Mouse (Mus musculus) embryonic facial prominence, embryonic 11.5 days (tissue): ENCODE measurements around the gene Col5a1. TPM values are rescaled to one million over a fixed set of nuclear protein-coding genes. Genes with fewer than 3 reads are reported as not detected.
A peak's percentile ranks its signal among the peaks of the same experiment; 100 is the strongest.

Source experiments
- ATAC-seq: fragments of 200-750 bp; cut with Nextera tagmentation; replicated peaks from 2 replicates; pipeline ENCODE4 v1.8.0; 2017; ENCODE audit warnings: low read depth; ENCODE audit not compliant: insufficient number of reproducible peaks, low FRiP score, low TSS enrichment
- DNase-seq: peaks from one replicate; pipeline ENCODE4 v3.0.0-alpha.2; 2015; ENCODE audit warnings: low spot score
- H3K27ac ChIP-seq: fragments of 300-500 bp; sonication (generic); replicated peaks from 2 replicates; pipeline ENCODE4 v1.5.1; 2014; ENCODE audit warnings: mild to moderate bottlenecking, low read depth, low read length, control low read depth
- H3K27me3 ChIP-seq: fragments of 300-500 bp; sonication (generic); 2 replicates; pipeline ENCODE4 v1.6.1; 2014; ENCODE audit warnings: mild to moderate bottlenecking, low read length, moderate library complexity, mixed read lengths; ENCODE audit not compliant: control insufficient read depth, insufficient read depth
- H3K36me3 ChIP-seq: fragments of 300-500 bp; sonication (generic); replicated peaks from 2 replicates; pipeline ENCODE4 v1.6.1; 2014; ENCODE audit warnings: low read depth, mild to moderate bottlenecking, low read length, moderate library complexity, mixed read lengths; ENCODE audit not compliant: control insufficient read depth, insufficient read depth
- H3K4me1 ChIP-seq: fragments of 300-500 bp; sonication (generic); 2 replicates; pipeline ENCODE4 v1.6.1; 2014; ENCODE audit warnings: low read length, mixed read lengths; ENCODE audit not compliant: control insufficient read depth, insufficient read depth
- H3K4me2 ChIP-seq: fragments of 300-500 bp; sonication (generic); 2 replicates; pipeline ENCODE4 v1.6.1; 2014; ENCODE audit warnings: low read depth, mild to moderate bottlenecking, control low read depth, low read length, moderate library complexity
- H3K4me3 ChIP-seq: fragments of 300-500 bp; sonication (generic); 2 replicates; pipeline ENCODE4 v1.5.1; 2014; ENCODE audit warnings: low read depth, low read length, control low read depth
- H3K9ac ChIP-seq: fragments of 300-500 bp; sonication (generic); replicated peaks from 2 replicates; pipeline ENCODE4 v1.6.1; 2014; ENCODE audit warnings: mild to moderate bottlenecking, control low read depth, low read length
- H3K9me3 ChIP-seq: fragments of 300-500 bp; sonication (generic); replicated peaks from 2 replicates; pipeline ENCODE4 v1.6.1; 2016; ENCODE audit warnings: mild to moderate bottlenecking, low read length, inconsistent platforms, mixed read lengths; ENCODE audit not compliant: control insufficient read depth
- WGBS: fragments of 180-500 bp; shearing (Covaris S2); extraction: QIAGEN DNeasy Blood & Tissue Kit; methylation state at CpG from one replicate; pipeline ENCODE4 v1.1.7; 2014; 5-methylcytosine and 5-hydroxymethylcytosine counted together
- polyA plus RNA-seq: library from polyadenylated mRNA; unstranded; fragments of >200 nt; fragmentation: Nextera tagmentation; extraction: Ambion mirVana; gene quantifications from 2 replicates; pipeline ENCODE4 v1.2.1, GENCODE M21; 2014

Col5a1 gene
- polyA plus RNA-seq, 1 experiment from 2014 or later: 29.0 TPM

GRCm38 (mm10) chr2:27899894-27900293 is 13.7 kb downstream of the Col5a1 start:
- no peak overlapping the region for H3K4me3 ChIP-seq
- H3K27me3 ChIP-seq: no peaks in the 10 kb centered on the region
- H3K9me3 ChIP-seq: no peaks in the 10 kb centered on the region
- no peak overlapping the region for H3K9ac ChIP-seq
- H3K27ac ChIP-seq: no peak overlapping the region
- H3K4me1 ChIP-seq: no peaks in the 10 kb centered on the region; the same call in 1 of the 2 replicates
- H3K36me3 ChIP-seq: no peaks in the 10 kb centered on the region
- ATAC-seq (no peak), DNase-seq (peak; percentile 68)
- WGBS: 67% methylated on average over 3 of the region's 3 CpGs
- no peak overlapping the region for H3K4me2 ChIP-seq

DNA sequence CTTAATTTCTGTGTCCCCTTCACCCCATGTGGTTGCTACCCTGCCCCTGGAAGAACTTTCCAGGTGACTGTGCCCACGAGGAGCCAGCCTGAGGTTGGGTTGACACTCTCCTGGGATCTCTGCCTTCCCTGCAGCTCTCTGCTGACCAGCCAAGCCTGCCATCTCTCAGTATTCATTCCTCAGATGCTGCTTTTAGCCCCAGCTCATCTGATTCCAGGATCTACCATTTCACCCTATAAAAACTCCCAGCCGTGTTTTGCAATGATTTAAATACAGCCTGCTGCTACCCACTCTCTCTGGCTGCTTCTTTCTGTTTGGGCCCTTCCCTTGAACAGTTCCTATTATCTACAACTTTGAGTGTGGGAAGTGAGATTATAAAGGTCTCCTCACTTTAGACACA is 14.9 kb downstream of the Col5a1 start:
- no peak overlapping the region for H3K4me2 ChIP-seq
- DNase-seq (no peak), ATAC-seq (no peak)
- no peak overlapping the region for H3K9ac ChIP-seq
- WGBS: 70% methylated on average over 2 of the region's 2 CpGs
- no peak overlapping the region for H3K27ac ChIP-seq
- no peak overlapping the region for H3K4me3 ChIP-seq
- no peaks in the 10 kb centered on the region for H3K4me1 ChIP-seq
- H3K36me3 ChIP-seq: no peaks in the 10 kb centered on the region
- no peaks in the 10 kb centered on the region for H3K9me3 ChIP-seq
- H3K27me3 ChIP-seq: no peaks in the 10 kb centered on the region

- no peaks in the 10 kb centered on the region for H3K27me3 ChIP-seq
- DNase-seq (no peak), ATAC-seq (no peak)
- no peak overlapping the region for H3K4me2 ChIP-seq
- H3K27ac ChIP-seq: no peak overlapping the region
- no peaks in the 10 kb centered on the region for H3K4me1 ChIP-seq
- H3K9me3 ChIP-seq: no peaks in the 10 kb centered on the region
- H3K9ac ChIP-seq: no peak overlapping the region
- no peaks in the 10 kb centered on the region for H3K36me3 ChIP-seq
- H3K4me3 ChIP-seq: no peak overlapping the region
- WGBS: 81% methylated on average over 9 of the region's 9 CpGs
Observed at GRCm38 (mm10) chr2:27901525-27902245, 15.5 kb downstream of the Col5a1 start.

GRCm38 (mm10) chr2:27902318-27902717 is 16.1 kb downstream of the Col5a1 start:
- WGBS: 75% methylated on average over 3 of the region's 3 CpGs
- Histone ChIP-seq H3K9ac (no peak overlapping the region), H3K4me2 (no peak overlapping the region), H3K36me3 (no peaks in the 10 kb centered on the region), H3K4me1 (no peaks in the 10 kb centered on the region), H3K9me3 (no peaks in the 10 kb centered on the region), H3K4me3 (no peak overlapping the region), H3K27ac (no peak overlapping the region), H3K27me3 (no peaks in the 10 kb centered on the region)
- DNase-seq: no peak
- ATAC-seq: no peak

DNA sequence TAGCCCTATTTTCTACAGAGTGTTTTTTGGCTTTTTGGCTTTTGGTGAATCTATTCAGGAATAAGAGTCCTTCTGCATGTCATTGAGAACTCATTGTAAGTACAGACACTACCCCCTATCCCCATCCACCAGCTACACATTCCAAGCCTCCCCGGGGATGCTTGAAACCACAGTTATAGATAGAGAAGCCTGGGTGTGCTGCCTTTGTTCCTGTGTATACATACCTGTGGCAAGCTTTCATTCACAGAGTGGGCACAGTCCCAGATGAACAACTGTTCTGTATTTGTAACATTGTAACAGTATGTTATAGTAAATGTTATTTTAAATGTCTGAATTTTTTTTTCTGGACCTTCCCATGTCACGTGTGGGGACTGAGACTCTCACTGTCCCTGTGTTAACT is 19.2 kb downstream of the Col5a1 start:
- no peaks in the 10 kb centered on the region for H3K36me3 ChIP-seq
- H3K4me3 ChIP-seq: no peak overlapping the region
- no peak for ATAC-seq
- no peak overlapping the region for H3K9ac ChIP-seq
- no peaks in the 10 kb centered on the region for H3K4me1 ChIP-seq
- no peaks in the 10 kb centered on the region for H3K9me3 ChIP-seq
- 77% methylated on average over 2 of the region's 2 CpGs for WGBS
- DNase-seq: no peak
- no peak overlapping the region for H3K27ac ChIP-seq
- no peak overlapping the region for H3K4me2 ChIP-seq
- no peaks in the 10 kb centered on the region for H3K27me3 ChIP-seq

DNA sequence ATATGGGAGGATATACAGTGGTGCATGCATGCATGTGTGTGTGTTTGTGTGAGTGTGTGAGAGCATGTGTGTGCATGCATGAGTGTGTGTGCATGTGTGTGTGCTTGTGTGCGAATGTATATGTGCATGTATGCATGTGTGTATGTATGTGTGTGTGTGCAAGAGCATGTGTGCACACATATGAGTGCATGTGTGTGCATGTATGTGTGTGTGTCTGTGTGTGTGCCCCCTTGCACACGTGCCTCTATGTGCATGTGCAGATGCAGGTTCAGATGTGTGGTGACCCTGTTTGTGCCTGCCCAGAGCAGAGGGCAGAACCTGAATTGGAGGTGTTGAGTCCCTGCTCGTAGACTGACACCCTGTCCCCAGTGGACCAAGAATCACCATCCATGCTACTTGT is 24.3 kb downstream of the Col5a1 start:
- no peaks in the 10 kb centered on the region for H3K27me3 ChIP-seq
- DNase-seq: no peak
- H3K4me1 ChIP-seq: no peaks in the 10 kb centered on the region
- no peak for ATAC-seq
- no peaks in the 10 kb centered on the region for H3K9me3 ChIP-seq
- H3K36me3 ChIP-seq: no peaks in the 10 kb centered on the region
- H3K27ac ChIP-seq: no peak overlapping the region
- no peak overlapping the region for H3K4me3 ChIP-seq
- H3K9ac ChIP-seq: no peak overlapping the region
- WGBS: 81% methylated on average over 3 of the region's 3 CpGs
- H3K4me2 ChIP-seq: no peak overlapping the region

DNA sequence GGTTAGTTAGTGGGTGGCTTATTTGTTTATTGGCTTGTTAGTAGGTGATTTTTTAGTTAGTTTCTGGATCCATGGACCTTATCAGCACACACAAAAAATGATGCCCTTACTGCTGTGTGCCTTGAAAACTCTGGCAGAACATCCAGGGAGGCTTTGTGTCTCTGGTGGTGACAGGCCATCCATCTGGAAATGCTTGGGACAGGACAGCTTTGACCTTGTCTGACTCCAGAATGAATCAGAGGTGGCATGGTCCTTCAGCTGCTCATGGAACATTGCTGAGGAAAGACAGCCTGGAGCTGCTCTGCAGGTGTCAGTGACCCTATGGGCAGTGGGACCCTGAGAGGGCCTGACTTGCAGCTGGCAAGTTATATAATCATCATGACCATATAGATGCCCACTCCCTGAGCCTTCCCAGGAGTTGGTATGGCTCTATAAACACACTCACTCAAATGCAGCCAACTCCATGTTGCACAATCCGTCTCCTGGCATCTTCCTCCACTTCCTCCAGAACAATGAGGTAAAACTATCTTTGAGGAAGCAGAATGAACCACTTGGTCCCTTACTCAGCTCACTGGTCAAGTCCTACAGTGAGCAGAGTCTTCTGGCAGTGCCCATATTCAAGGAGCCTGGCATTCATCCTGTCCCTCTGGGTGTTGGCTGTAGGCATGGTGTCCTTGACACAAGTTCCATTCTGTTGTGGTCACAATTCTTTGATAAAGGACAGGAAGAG is 26.5 kb downstream of the Col5a1 start:
- H3K36me3 ChIP-seq: no peaks in the 10 kb centered on the region
- no peak overlapping the region for H3K27ac ChIP-seq
- 93% methylated on average over 1 of the region's 1 CpGs for WGBS
- no peak for DNase-seq
- no peak for ATAC-seq
- no peaks in the 10 kb centered on the region for H3K27me3 ChIP-seq
- H3K9ac ChIP-seq: no peak overlapping the region
- H3K4me2 ChIP-seq: no peak overlapping the region
- H3K4me1 ChIP-seq: no peaks in the 10 kb centered on the region
- no peaks in the 10 kb centered on the region for H3K9me3 ChIP-seq
- H3K4me3 ChIP-seq: no peak overlapping the region

DNA sequence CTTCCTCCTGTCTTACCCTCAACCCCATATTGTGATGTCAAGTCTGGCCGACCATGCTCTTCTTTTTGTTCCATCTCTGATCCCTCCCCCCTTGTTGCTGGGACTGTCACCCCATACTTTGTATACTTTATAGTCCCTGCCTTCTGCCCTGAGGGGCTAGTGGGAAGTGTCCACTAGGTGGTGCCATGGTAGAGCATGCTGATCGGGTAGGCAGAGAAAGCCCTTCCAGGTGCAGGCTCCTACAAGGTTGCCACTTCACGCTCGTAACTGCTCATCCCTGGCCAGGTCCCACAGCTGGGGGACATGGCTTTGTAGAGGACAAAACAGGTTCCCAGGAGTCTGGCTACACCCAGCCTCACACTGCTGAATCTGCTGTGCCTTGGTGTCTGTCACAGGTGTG is 29.5 kb downstream of the Col5a1 start:
- H3K9ac ChIP-seq: no peak overlapping the region
- WGBS: 75% methylated on average over 4 of the region's 4 CpGs

More for the DNA sequence above, 29.5 kb downstream of the Col5a1 start:
- Histone ChIP-seq H3K27me3 (no peaks in the 10 kb centered on the region), H3K4me1 (no peaks in the 10 kb centered on the region), H3K9me3 (no peaks in the 10 kb centered on the region), H3K36me3 (no peaks in the 10 kb centered on the region), H3K4me2 (no peak overlapping the region), H3K27ac (no peak overlapping the region), H3K4me3 (no peak overlapping the region)
- ATAC-seq (no peak), DNase-seq (peak; percentile 32)
